Mouse (Mus musculus) heart, embryonic 14.5 days (tissue): Measurements from ENCODE around the gene Calhm2. TPM values are rescaled to one million over a fixed set of nuclear protein-coding genes. Genes with fewer than 3 reads are reported as not detected.
A peak's percentile ranks its signal among the peaks of the same experiment; 100 is the strongest.

Source experiments
- ATAC-seq: fragments of 200-750 bp; cut with Nextera tagmentation; 2 replicates; pipeline ENCODE4 v1.8.0; 2017; ENCODE audit warnings: low read depth, moderate TSS enrichment; ENCODE audit not compliant: insufficient number of reproducible peaks, insufficient read depth, low FRiP score
- H3K27ac ChIP-seq, 2 experiments: fragments of 200-500 bp in 1 of 2; fragments of 300-500 bp in 1 of 2; sonication (generic) in 1 of 2; replicated peaks in 1 of 2; 2 replicates each; pipeline ENCODE4 v1.5.1; 2012 to 2014; ENCODE audit warnings: low read depth in 2 of 2, low read length in 2 of 2, control low read depth in 1 of 2, mild to moderate bottlenecking in 1 of 2, mixed read lengths in 1 of 2; ENCODE audit not compliant: control insufficient read depth in 1 of 2, insufficient read depth in 1 of 2
- H3K27me3 ChIP-seq: fragments of 300-500 bp; sonication (generic); 2 replicates; pipeline ENCODE4 v1.6.1; 2014; ENCODE audit warnings: mild to moderate bottlenecking, low read length, control low read depth; ENCODE audit not compliant: control insufficient read depth, insufficient read depth
- H3K36me3 ChIP-seq: fragments of 300-500 bp; sonication (generic); 2 replicates; pipeline ENCODE4 v1.6.1; 2014; ENCODE audit warnings: mild to moderate bottlenecking, control low read depth, low read length, mixed read lengths; ENCODE audit not compliant: control insufficient read depth, insufficient read depth
- H3K4me1 ChIP-seq, 2 experiments: fragments of 200-500 bp in 1 of 2; fragments of 300-500 bp in 1 of 2; sonication (generic) in 1 of 2; 2 replicates each; pipeline ENCODE4 v1.6.1; 2012 to 2014; ENCODE audit warnings: low read length in 2 of 2, control low read depth in 1 of 2, mixed read lengths in 1 of 2; ENCODE audit not compliant: control insufficient read depth in 2 of 2, insufficient read depth in 2 of 2
- H3K4me2 ChIP-seq: fragments of 300-500 bp; sonication (generic); 2 replicates; pipeline ENCODE4 v1.6.1; 2014; ENCODE audit warnings: mild to moderate bottlenecking, low read length
- H3K4me3 ChIP-seq, 2 experiments: fragments of 200-500 bp in 1 of 2; fragments of 300-500 bp in 1 of 2; sonication (generic) in 1 of 2; 2 replicates each; pipeline ENCODE4 v1.5.1; 2012 to 2014; ENCODE audit warnings: low read length in 2 of 2, mild to moderate bottlenecking in 2 of 2, control low read depth in 1 of 2, low read depth in 1 of 2, moderate library complexity in 1 of 2; ENCODE audit not compliant: control insufficient read depth in 1 of 2, insufficient read depth in 1 of 2
- H3K9ac ChIP-seq: fragments of 300-500 bp; sonication (generic); 2 replicates; pipeline ENCODE4 v1.6.1; 2014; ENCODE audit warnings: mild to moderate bottlenecking, low read length
- H3K9me3 ChIP-seq: fragments of 300-500 bp; sonication (generic); 2 replicates; pipeline ENCODE4 v1.6.1; 2016; ENCODE audit warnings: low read length, control low read depth; ENCODE audit not compliant: control insufficient read depth
- WGBS: fragments of 180-500 bp; shearing (Covaris S2); extraction: QIAGEN DNeasy Blood & Tissue Kit; methylation state at CpG from one replicate; pipeline ENCODE4 v1.1.7; 2014; 5-methylcytosine and 5-hydroxymethylcytosine counted together
- polyA plus RNA-seq: library from polyadenylated mRNA; unstranded; fragments of >200 nt; fragmentation: Nextera tagmentation; extraction: Ambion mirVana; gene quantifications from 2 replicates; pipeline ENCODE4 v1.2.1, GENCODE M21; 2014

The Calhm2 gene
- polyA plus RNA-seq, 1 experiment from 2014 or later, result 1.7 TPM

- no peak overlapping the region for H3K4me2 ChIP-seq
These were observed 28.7 kb upstream of the Calhm2 start for GRCm38 (mm10) chr19:47166758-47167157.

GRCm38 (mm10) chr19:47163176-47163744 is 25.2 kb upstream of the Calhm2 start:
- Histone ChIP-seq H3K4me3 (no peak overlapping the region), H3K27me3 (0 out of 2 replicates have a peak, but pooled peaks cover 4% of the 10 kb centered on the region), H3K4me2 (no peak overlapping the region), H3K9ac (no peak overlapping the region), H3K4me1 (peaks cover 3 to 4% of the 10 kb centered on the region in 2 experiments; a peak in 1 of 4 replicates), H3K9me3 (no peaks in the 10 kb centered on the region), H3K36me3 (no peaks in the 10 kb centered on the region), H3K27ac (no peak overlapping the region)
- WGBS, result 85% methylated on average over 6 of the region's 6 CpGs
- no peak for ATAC-seq

More at GRCm38 (mm10) chr19:47166758-47167157, 28.7 kb upstream of the Calhm2 start:
- Histone ChIP-seq H3K36me3 (no peaks in the 10 kb centered on the region), H3K4me3 (no peak overlapping the region), H3K27me3 (0 out of 2 replicates have a peak, but pooled peaks cover 4% of the 10 kb centered on the region), H3K9me3 (no peaks in the 10 kb centered on the region), H3K4me1 (peaks cover 6 to 11% of the 10 kb centered on the region in 2 experiments; a peak in 2 of 4 replicates), H3K9ac (no peak overlapping the region), H3K27ac (no peak overlapping the region)
- no peak for ATAC-seq
- 29% methylated on average over 3 of the region's 3 CpGs for WGBS

- no peak overlapping the region for H3K4me3 ChIP-seq
- WGBS, result 61% methylated on average over 4 of the region's 4 CpGs
- H3K9ac ChIP-seq, result no peak overlapping the region
- no peak overlapping the region for H3K27ac ChIP-seq
- no peaks in the 10 kb centered on the region for H3K4me1 ChIP-seq
- H3K27me3 ChIP-seq, result no peaks in the 10 kb centered on the region
- no peaks in the 10 kb centered on the region for H3K9me3 ChIP-seq
- no peaks in the 10 kb centered on the region for H3K36me3 ChIP-seq
- no peak for ATAC-seq
- no peak overlapping the region for H3K4me2 ChIP-seq
These were observed 23.6 kb upstream of the Calhm2 start for GRCm38 (mm10) chr19:47161669-47162068.

- Histone ChIP-seq H3K4me1 (no peaks in the 10 kb centered on the region), H3K9me3 (no peaks in the 10 kb centered on the region), H3K27ac (no peak within 1 kb of the TSS), H3K4me3 (no peak within 1 kb of the TSS), H3K36me3 (no peaks in the 10 kb centered on the region), H3K4me2 (no peak within 1 kb of the TSS), H3K27me3 (no peaks in the 10 kb centered on the region), H3K9ac (no peak within 1 kb of the TSS)
- ATAC-seq, result no peak
- WGBS, result 73% methylated on average over 11 of the region's 11 CpGs
These were observed 19.6 kb upstream of the Calhm2 start, which contains the start of gene Calhm3 for GRCm38 (mm10) chr19:47157664-47158063. Calhm3 (minus strand) TSS chr19:47157764.

GRCm38 (mm10) chr19:47153767-47154166 is 15.7 kb upstream of the Calhm2 start:
- ATAC-seq, result no peak
- peaks cover 4 to 9% of the 10 kb centered on the region in 2 experiments; a peak in 3 of 4 replicates for H3K4me1 ChIP-seq
- 90% methylated on average over 7 of the region's 7 CpGs for WGBS

GRCm38 (mm10) chr19:47152062-47152369 is 13.9 kb upstream of the Calhm2 start:
- Histone ChIP-seq H3K36me3 (no peaks in the 10 kb centered on the region), H3K27ac (no peak overlapping the region), H3K9ac (peak overlapping the region; percentile 46; the same call in 1 of the 2 replicates), H3K4me1 (peaks cover 4 to 9% of the 10 kb centered on the region in 2 experiments; a peak in 3 of 4 replicates), H3K27me3 (peaks cover 10% of the 10 kb centered on the region; the same call in 1 of the 2 replicates), H3K4me2 (peak overlapping the region; percentile 68), H3K9me3 (no peaks in the 10 kb centered on the region), H3K4me3 (peak overlapping the region in 1 of 2 experiments; percentile 27; a peak in 1 of 4 replicates)
- 57% methylated on average over 12 of the region's 12 CpGs for WGBS
- no peak for ATAC-seq

More at GRCm38 (mm10) chr19:47153767-47154166, 15.7 kb upstream of the Calhm2 start:
- no peak overlapping the region for H3K4me3 ChIP-seq
- no peak overlapping the region for H3K4me2 ChIP-seq
- H3K9me3 ChIP-seq, result no peaks in the 10 kb centered on the region
- H3K9ac ChIP-seq, result no peak overlapping the region
- no peak overlapping the region for H3K27ac ChIP-seq
- peaks cover 10% of the 10 kb centered on the region; the same call in 1 of the 2 replicates for H3K27me3 ChIP-seq
- no peaks in the 10 kb centered on the region for H3K36me3 ChIP-seq

GRCm38 (mm10) chr19:47151332-47152061 is 13.4 kb upstream of the Calhm2 start:
- Histone ChIP-seq H3K27me3 (peaks cover 10% of the 10 kb centered on the region; the same call in 1 of the 2 replicates), H3K27ac (no peak overlapping the region), H3K4me2 (peak overlapping the region; percentile 68), H3K9me3 (no peaks in the 10 kb centered on the region), H3K9ac (peak overlapping the region; percentile 46), H3K36me3 (no peaks in the 10 kb centered on the region), H3K4me1 (peaks cover 4 to 9% of the 10 kb centered on the region in 2 experiments; a peak in 3 of 4 replicates), H3K4me3 (peak overlapping the region; percentile 7 to 27; a peak in 3 of 4 replicates)
- no peak for ATAC-seq
- 18% methylated on average over 32 of the region's 32 CpGs for WGBS
